Mouse (Mus musculus) liver, postnatal 0 days (tissue): Measurements from ENCODE around the gene Riok1.

ENCODE experiments used
- CTCF ChIP-seq: sonication (generic); IDR thresholded peaks from 2 replicates; pipeline ENCODE4 v1.5.1; 2016; ENCODE audit warnings: antibody characterized with exemption, low read depth
- EP300 ChIP-seq: IDR thresholded peaks from 2 replicates; pipeline ENCODE4 v1.6.1; 2016; ENCODE audit warnings: antibody characterized with exemption, low read depth, mild to moderate bottlenecking

GRCm38 (mm10) chr13:38012436-38012835, 24.4 kb upstream of the Riok1 start:
- TF ChIP-seq CTCF (no peak), EP300 (no peak)
